Mouse (Mus musculus) midbrain, postnatal 0 days (tissue): ENCODE measurements around the gene Zfp36. TPM values are rescaled to one million over a fixed set of nuclear protein-coding genes. Genes with fewer than 3 reads are reported as not detected.

Source experiments
- ATAC-seq: fragments of 200-750 bp; cut with Nextera tagmentation; 2 replicates; pipeline ENCODE4 v1.8.0; 2017; ENCODE audit warnings: moderate number of reproducible peaks, mild to moderate bottlenecking, moderate TSS enrichment, moderate library complexity; ENCODE audit not compliant: low FRiP score
- DNase-seq: peaks from one replicate; pipeline ENCODE4 v3.0.0-alpha.2; 2015; ENCODE audit warnings: low spot score
- H3K27ac ChIP-seq: fragments of 300-500 bp; sonication (generic); 2 replicates; pipeline ENCODE4 v1.5.1; 2014; ENCODE audit warnings: low read depth, mild to moderate bottlenecking, low read length, mixed read lengths
- H3K27me3 ChIP-seq: fragments of 300-500 bp; sonication (generic); 2 replicates; pipeline ENCODE4 v1.6.1; 2014; ENCODE audit warnings: low read length, control low read depth, mixed read lengths; ENCODE audit not compliant: insufficient read depth
- H3K36me3 ChIP-seq: fragments of 300-500 bp; sonication (generic); 2 replicates; pipeline ENCODE4 v1.6.1; 2014; ENCODE audit warnings: low read length, control low read depth, mixed read lengths; ENCODE audit not compliant: insufficient read depth
- H3K4me1 ChIP-seq: fragments of 300-500 bp; sonication (generic); 2 replicates; pipeline ENCODE4 v1.6.1; 2014; ENCODE audit warnings: mild to moderate bottlenecking, control low read depth, antibody characterized with exemption, low read length, mixed read lengths; ENCODE audit not compliant: insufficient read depth
- H3K4me2 ChIP-seq: fragments of 300-500 bp; sonication (generic); 2 replicates; pipeline ENCODE4 v1.6.1; 2014; ENCODE audit warnings: low read depth, mild to moderate bottlenecking, low read length, mixed read lengths; ENCODE audit not compliant: poor library complexity, severe bottlenecking
- H3K4me3 ChIP-seq: fragments of 300-500 bp; sonication (generic); 2 replicates; pipeline ENCODE4 v1.5.1; 2014; ENCODE audit warnings: low read depth, mild to moderate bottlenecking, low read length, moderate library complexity
- H3K9ac ChIP-seq: fragments of 300-500 bp; sonication (generic); replicated peaks from 2 replicates; pipeline ENCODE4 v1.6.1; 2014; ENCODE audit warnings: mild to moderate bottlenecking, low read length, moderate library complexity, mixed read lengths; ENCODE audit not compliant: poor library complexity, severe bottlenecking
- H3K9me3 ChIP-seq: fragments of 300-500 bp; sonication (generic); 2 replicates; pipeline ENCODE4 v1.6.1; 2016; ENCODE audit warnings: low read length, control low read depth
- CTCF ChIP-seq: IDR thresholded peaks from 2 replicates; pipeline ENCODE4 v1.5.1; 2016; ENCODE audit warnings: antibody characterized with exemption, mild to moderate bottlenecking
- WGBS: fragments of 180-500 bp; shearing (Covaris S2); extraction: QIAGEN DNeasy Blood & Tissue Kit; methylation state at CpG from one replicate; pipeline ENCODE4 v1.1.7; 2014; 5-methylcytosine and 5-hydroxymethylcytosine counted together
- polyA plus RNA-seq: library from polyadenylated mRNA; unstranded; fragments of >200 nt; fragmentation: Nextera tagmentation; extraction: Ambion mirVana; gene quantifications from 2 replicates; pipeline ENCODE4 v1.2.1, GENCODE M21; 2015
- total RNA-seq: library from RNA; depleted of rRNA; stranded (reverse); fragments of >200 nt; gene quantifications from 2 replicates; pipeline ENCODE4 v1.2.3, GENCODE M21; 2014

The Zfp36 gene
- total and polyA plus RNA-seq, 2 experiments from 2014 or later = 2.9 to 4.1 TPM

GRCm38 (mm10) chr7:28344637-28345036, 35.4 kb downstream of the Zfp36 start:
- ATAC-seq = no peak
- peak; percentile 74 for DNase-seq
- H3K27me3 ChIP-seq = no peaks in the 10 kb centered on the region
- WGBS = 4% methylated on average over 4 of the region's 4 CpGs
- no peak overlapping the region for H3K27ac ChIP-seq
- no peak overlapping the region for H3K4me2 ChIP-seq
- H3K9me3 ChIP-seq = no peaks in the 10 kb centered on the region
- H3K9ac ChIP-seq = no peak overlapping the region
- TF ChIP-seq CTCF = peak; percentile 93
- H3K36me3 ChIP-seq = no peaks in the 10 kb centered on the region
- no peak overlapping the region for H3K4me3 ChIP-seq
- H3K4me1 ChIP-seq = peaks cover 3% of the 10 kb centered on the region; the same call in 1 of the 2 replicates

DNA sequence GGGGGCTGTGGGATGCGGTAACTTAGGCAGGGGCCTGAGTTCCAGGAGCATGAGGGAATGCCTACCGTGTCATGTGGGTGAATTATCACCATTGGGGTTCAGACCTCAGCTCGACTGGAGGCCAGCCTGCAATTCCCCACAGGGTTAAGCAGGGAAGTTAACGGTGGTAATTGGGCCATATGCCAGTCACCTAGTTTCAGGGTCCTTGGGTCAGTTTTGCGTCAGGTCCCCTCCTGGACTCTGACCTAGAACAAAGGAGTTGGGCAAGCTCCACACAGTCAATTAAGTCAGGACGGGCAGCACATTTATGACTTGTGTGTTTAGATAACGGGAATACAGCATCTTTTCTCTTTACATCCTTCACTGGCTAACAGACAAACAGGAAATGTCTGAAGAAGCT, 38.7 kb downstream of the Zfp36 start:
- WGBS = 55% methylated on average over 7 of the region's 7 CpGs
- no peak overlapping the region for H3K27ac ChIP-seq
- DNase-seq (no peak), ATAC-seq (no peak)
- no peaks in the 10 kb centered on the region for H3K36me3 ChIP-seq
- TF ChIP-seq CTCF = no peak
- no peaks in the 10 kb centered on the region for H3K27me3 ChIP-seq
- H3K4me3 ChIP-seq = no peak overlapping the region
- no peak overlapping the region for H3K4me2 ChIP-seq
- H3K9me3 ChIP-seq = no peaks in the 10 kb centered on the region
- no peak overlapping the region for H3K9ac ChIP-seq
- H3K4me1 ChIP-seq = 0 out of 2 replicates have a peak, but pooled peaks cover 3% of the 10 kb centered on the region

DNA sequence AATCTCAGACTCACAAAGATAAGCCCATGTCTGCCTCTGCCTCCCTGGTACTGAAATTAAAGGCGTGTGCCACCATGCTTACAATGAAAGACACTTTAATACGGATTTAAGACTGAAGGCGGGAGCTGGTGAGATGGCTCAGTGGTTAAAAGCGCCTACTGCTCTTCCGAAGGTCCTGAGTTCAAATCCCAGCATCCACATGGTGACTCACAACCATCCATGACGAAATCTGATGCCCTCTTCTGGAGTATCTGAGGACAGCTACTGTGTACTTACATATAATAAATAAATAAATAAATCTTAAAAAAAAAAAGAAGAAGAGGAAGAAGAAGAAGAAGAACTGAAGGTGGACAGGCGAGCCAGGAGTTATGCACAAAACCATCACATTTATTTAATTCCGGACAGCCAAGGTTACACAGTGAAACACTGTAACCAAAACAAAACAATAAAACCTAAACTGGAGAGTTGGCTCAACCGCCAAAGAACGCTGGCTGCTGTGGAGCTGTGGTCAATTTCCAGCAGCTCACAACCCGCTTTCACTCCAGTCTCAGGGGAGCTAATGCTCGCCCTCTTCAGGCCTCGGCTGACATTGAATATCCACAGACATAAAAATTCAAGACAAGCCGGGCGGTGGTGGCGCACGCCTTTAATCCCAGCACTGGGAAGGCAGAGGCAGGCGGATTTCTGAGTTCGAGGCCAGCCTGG, 40.7 kb downstream of the Zfp36 start:
- no peaks in the 10 kb centered on the region for H3K9me3 ChIP-seq
- peak overlapping the region; percentile 87 for H3K27ac ChIP-seq
- DNase-seq (peak; percentile 48), ATAC-seq (no peak)
- H3K27me3 ChIP-seq = no peaks in the 10 kb centered on the region
- H3K4me1 ChIP-seq = 0 out of 2 replicates have a peak, but pooled peaks cover 3% of the 10 kb centered on the region
- TF ChIP-seq CTCF = peak; percentile 27
- peak overlapping the region; percentile 89 for H3K4me3 ChIP-seq
- H3K9ac ChIP-seq = no peak overlapping the region
- no peaks in the 10 kb centered on the region for H3K36me3 ChIP-seq
- WGBS = 78% methylated on average over 19 of the region's 19 CpGs
- H3K4me2 ChIP-seq = peak overlapping the region; percentile 68

DNA sequence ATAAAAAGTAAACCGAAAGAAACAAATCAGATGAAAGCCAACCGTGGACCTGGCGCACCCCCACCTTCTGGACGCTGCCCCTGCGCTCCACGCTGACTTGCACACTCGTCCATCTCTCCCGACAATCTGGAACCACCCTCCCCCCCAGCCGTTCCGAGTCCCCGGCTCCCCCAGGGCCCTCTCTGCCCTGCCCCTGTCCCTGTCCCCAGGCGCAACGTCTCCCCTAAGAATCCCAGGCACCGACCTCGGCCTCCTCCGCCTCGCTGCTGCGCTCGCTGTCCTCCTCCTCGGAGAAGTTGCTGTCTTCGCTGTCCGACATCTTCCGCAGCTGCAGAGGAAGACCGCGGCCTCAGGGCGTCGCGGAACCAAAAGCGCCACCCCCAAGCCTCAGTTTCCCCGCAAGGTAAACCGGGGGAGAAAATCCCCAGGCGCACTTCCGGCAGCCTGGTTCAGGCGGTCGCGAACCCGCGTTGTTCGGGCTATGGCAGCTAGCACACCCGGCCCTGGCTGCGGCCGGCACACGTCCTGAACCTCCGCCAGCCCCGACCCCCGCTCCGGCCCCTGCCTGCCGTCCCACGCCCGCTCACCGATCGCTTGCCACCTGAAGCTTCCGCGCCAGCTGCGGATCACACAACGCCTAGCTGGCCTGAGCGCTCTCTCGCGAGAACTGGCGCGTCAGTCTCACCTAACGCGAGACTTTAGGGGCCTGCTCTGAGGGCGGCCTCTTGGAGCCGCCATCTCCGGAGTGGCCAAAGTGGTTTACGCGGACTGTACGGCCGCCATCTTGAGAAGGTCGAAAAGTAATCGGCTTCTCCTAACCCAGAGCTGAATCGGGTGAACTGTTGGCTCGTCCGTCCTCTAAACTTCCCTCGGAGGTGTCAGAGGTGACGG, 41.7 kb downstream of the Zfp36 start, which contains the start of gene Supt5:
Gene Supt5, minus strand, starts transcription at position 639 of the 891 bp plus-strand sequence.
- Histone ChIP-seq H3K4me3 (peak within 1 kb of the TSS; percentile 89), H3K9ac (peak within 1 kb of the TSS; percentile 99), H3K9me3 (no peaks in the 10 kb centered on the region), H3K4me2 (peak within 1 kb of the TSS; percentile 68), H3K36me3 (no peaks in the 10 kb centered on the region), H3K27me3 (no peaks in the 10 kb centered on the region), H3K4me1 (0 out of 2 replicates have a peak, but pooled peaks cover 3% of the 10 kb centered on the region), H3K27ac (peak within 1 kb of the TSS; percentile 87)
- DNase-seq (peak; percentile 99), ATAC-seq (peak; percentile 99)
- WGBS = under 1% methylated on average over 77 of the region's 77 CpGs
- no peak; the same call in 1 of the 2 replicates for TF ChIP-seq CTCF

DNA sequence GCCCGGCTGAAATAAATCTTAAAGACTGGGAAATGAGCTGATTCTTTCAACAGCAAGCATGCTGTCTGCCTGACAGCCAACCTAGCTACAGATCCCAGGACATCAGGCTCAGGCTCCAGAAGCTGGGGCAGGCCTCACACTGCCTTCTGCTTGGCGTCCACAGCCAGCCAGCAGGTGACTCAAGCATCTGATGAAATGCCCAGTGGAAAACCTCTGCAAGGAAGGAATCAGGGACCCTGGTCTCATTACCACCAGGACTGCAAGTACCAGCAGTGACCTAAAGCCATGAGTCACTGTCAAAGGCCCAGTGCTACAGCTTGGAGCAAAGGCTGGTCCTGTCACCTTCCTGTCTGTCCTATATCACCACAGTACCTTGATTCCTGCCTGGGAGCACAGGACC, 44.6 kb downstream of the Zfp36 start:
- no peaks in the 10 kb centered on the region for H3K27me3 ChIP-seq
- H3K9me3 ChIP-seq = no peaks in the 10 kb centered on the region
- DNase-seq = no peak
- no peak overlapping the region for H3K27ac ChIP-seq
- peaks cover 9% of the 10 kb centered on the region for H3K36me3 ChIP-seq
- no peak for TF ChIP-seq CTCF
- no peak for ATAC-seq
- no peak overlapping the region for H3K9ac ChIP-seq
- 0 out of 2 replicates have a peak, but pooled peaks cover 3% of the 10 kb centered on the region for H3K4me1 ChIP-seq
- H3K4me3 ChIP-seq = no peak overlapping the region
- 89% methylated on average over 2 of the region's 2 CpGs for WGBS
- no peak overlapping the region for H3K4me2 ChIP-seq
